Mouse (Mus musculus): ENCODE results near the gene Gm20388.

- TF ChIP-seq POLR2A (IDR thresholded peaks at IDR 0.05; ENCODE audit: extremely low read depth, insufficient read depth, low read length) = no peak
- TF ChIP-seq CTCF (IDR thresholded peaks at IDR 0.05; ENCODE audit: extremely low read depth, insufficient read depth, low read length) = peak; percentile 99
These were observed 1202.6 kb downstream of the Gm20388 start for GRCm38 (mm10) chr8:121113261-121113660.

Measured in cortical plate, adult 2 months (tissue).